Mouse (Mus musculus) MEL (cell line): ENCODE measurements around the gene Usf1. TPM values are rescaled to one million over a fixed set of nuclear protein-coding genes. Genes with fewer than 3 reads are reported as not detected.

ENCODE experiments used
- DNase-seq: peaks from one replicate; pipeline ENCODE4 v3.0.0; 2011; ENCODE audit warnings: low read depth, low spot score
- H3K27ac ChIP-seq: 2 replicates; pipeline ENCODE4 v1.5.1; 2012; ENCODE audit warnings: low read depth, mild to moderate bottlenecking, control low read depth, low read length, moderate library complexity; ENCODE audit not compliant: control insufficient read depth
- H3K27me3 ChIP-seq, 2 experiments: fragments of 150-350 bp in 1 of 2; sonication (generic) in 1 of 2; 2 replicates each; pipeline ENCODE4 v1.6.1; 2012; ENCODE audit warnings: low read length in 2 of 2, mild to moderate bottlenecking in 2 of 2, improper control_type of control experiment in 1 of 2, moderate library complexity in 1 of 2; ENCODE audit not compliant: insufficient read depth in 2 of 2, control insufficient read depth in 1 of 2
- H3K36me3 ChIP-seq, 2 experiments: 2 replicates each; pipeline ENCODE4 v1.6.1; 2012 to 2014; ENCODE audit warnings: low read length in 2 of 2, improper control_type of control experiment in 1 of 2, inconsistent platforms in 1 of 2, mild to moderate bottlenecking in 1 of 2; ENCODE audit not compliant: insufficient read depth in 2 of 2, control insufficient read depth in 1 of 2
- H3K4me1 ChIP-seq, 2 experiments: fragments of 150-350 bp in 1 of 2; sonication (generic) in 1 of 2; 2 replicates each; pipeline ENCODE4 v1.6.1; 2012; ENCODE audit warnings: low read length in 2 of 2, improper control_type of control experiment in 1 of 2, mild to moderate bottlenecking in 1 of 2; ENCODE audit not compliant: insufficient read depth in 2 of 2, control insufficient read depth in 1 of 2
- H3K4me3 ChIP-seq, 2 experiments: fragments of 150-350 bp in 1 of 2; sonication (generic) in 1 of 2; 2 replicates each; pipeline ENCODE4 v1.5.1; 2012; ENCODE audit warnings: low read depth in 2 of 2, low read length in 2 of 2, mild to moderate bottlenecking in 2 of 2, moderate library complexity in 2 of 2, control low read depth in 1 of 2, improper control_type of control experiment in 1 of 2; ENCODE audit not compliant: control insufficient read depth in 1 of 2, insufficient read depth in 1 of 2
- H3K79me2 ChIP-seq: 2 replicates; pipeline ENCODE4 v1.6.1; 2012; ENCODE audit warnings: mild to moderate bottlenecking, low read length, moderate library complexity; ENCODE audit not compliant: control insufficient read depth, poor library complexity, insufficient read depth
- H3K9ac ChIP-seq: 2 replicates; pipeline ENCODE4 v1.6.1; 2012; ENCODE audit warnings: low read depth, mild to moderate bottlenecking, control low read depth, low read length, moderate library complexity; ENCODE audit not compliant: control insufficient read depth, poor library complexity, severe bottlenecking
- H3K9me3 ChIP-seq: fragments of 150-350 bp; sonication (generic); replicated peaks from 2 replicates; pipeline ENCODE4 v1.6.1; 2012; ENCODE audit warnings: mild to moderate bottlenecking, low read length, improper control_type of control experiment, moderate library complexity; ENCODE audit not compliant: insufficient read depth
- BHLHE40 ChIP-seq: IDR thresholded peaks from 2 replicates; pipeline ENCODE4 v1.6.1; 2012; ENCODE audit warnings: low read depth, mild to moderate bottlenecking, inconsistent platforms, low read length, improper control_type of control experiment, borderline replicate concordance
- CHD1 ChIP-seq: IDR thresholded peaks from 2 replicates; pipeline ENCODE4 v1.6.1; 2012; ENCODE audit warnings: low read depth, mild to moderate bottlenecking, inconsistent platforms, low read length, improper control_type of control experiment
- ELF1 ChIP-seq: IDR thresholded peaks from 2 replicates; pipeline ENCODE4 v1.6.1; 2014; ENCODE audit warnings: low read depth, mild to moderate bottlenecking, inconsistent platforms, low read length, improper control_type of control experiment, moderate library complexity
- HCFC1 ChIP-seq: IDR thresholded peaks from 2 replicates; pipeline ENCODE4 v1.6.1; 2012; ENCODE audit warnings: low read depth, mild to moderate bottlenecking, inconsistent platforms, low read length, improper control_type of control experiment, moderate library complexity
- MAFK ChIP-seq: IDR thresholded peaks from 2 replicates; pipeline ENCODE4 v1.6.1; 2011; ENCODE audit warnings: low read depth, mild to moderate bottlenecking, low read length, improper control_type of control experiment, borderline replicate concordance
- MXI1 ChIP-seq: IDR thresholded peaks from 2 replicates; pipeline ENCODE4 v1.6.1; 2011; ENCODE audit warnings: mild to moderate bottlenecking, low read depth, low read length, improper control_type of control experiment
- MYB ChIP-seq: IDR thresholded peaks from 2 replicates; pipeline ENCODE4 v1.6.1; 2011; ENCODE audit warnings: mild to moderate bottlenecking, low read depth, low read length, improper control_type of control experiment
- POLR2AphosphoS5 ChIP-seq: IDR thresholded peaks from 2 replicates; pipeline ENCODE4 v1.6.1; 2012; ENCODE audit warnings: low read depth, borderline replicate concordance, mild to moderate bottlenecking, inconsistent platforms, low read length, moderate library complexity, mixed read lengths
- RCOR1 ChIP-seq: IDR thresholded peaks from 2 replicates; pipeline ENCODE4 v1.6.1; 2012; ENCODE audit warnings: low read depth, mild to moderate bottlenecking, inconsistent platforms, low read length, improper control_type of control experiment
- SMC3 ChIP-seq: IDR thresholded peaks from 2 replicates; pipeline ENCODE4 v1.6.1; 2011; ENCODE audit warnings: low read depth, low read length, improper control_type of control experiment
- TAL1 ChIP-seq: IDR thresholded peaks from 2 replicates; pipeline ENCODE4 v1.6.1; 2012; ENCODE audit warnings: mild to moderate bottlenecking, inconsistent platforms, low read length, moderate library complexity, mixed read lengths
- USF2 ChIP-seq, 2 experiments: IDR thresholded peaks; 2 replicates each; pipeline ENCODE4 v1.6.1; 2011 to 2012; ENCODE audit warnings: improper control_type of control experiment in 2 of 2, low read length in 2 of 2, borderline replicate concordance in 1 of 2, inconsistent platforms in 1 of 2, low read depth in 1 of 2, mild to moderate bottlenecking in 1 of 2; ENCODE audit not compliant: insufficient read depth in 1 of 2
- ZKSCAN1 ChIP-seq: IDR thresholded peaks from 2 replicates; pipeline ENCODE4 v1.6.1; 2012; ENCODE audit warnings: low read depth, mild to moderate bottlenecking, inconsistent platforms, low read length, improper control_type of control experiment, moderate library complexity
- ZMIZ1 ChIP-seq: IDR thresholded peaks from 2 replicates; pipeline ENCODE4 v1.6.1; 2012; ENCODE audit warnings: low read depth, mild to moderate bottlenecking, inconsistent platforms, low read length, improper control_type of control experiment, moderate library complexity
- ZNF384 ChIP-seq: IDR thresholded peaks from 2 replicates; pipeline ENCODE4 v1.6.1; 2012; ENCODE audit warnings: low read depth, mild to moderate bottlenecking, inconsistent platforms, low read length, improper control_type of control experiment
- polyA plus RNA-seq, 2 experiments: library from polyadenylated mRNA; stranded (reverse) in 1 of 2; unstranded in 1 of 2; fragments of >175 nt in 1 of 2; fragments of >200 nt in 1 of 2; gene quantifications; 2 replicates each; pipeline versions ENCODE4 v1.2.1 to v1.2.4; 2012; ENCODE audit warnings: low replicate concordance in 2 of 2, low read depth in 1 of 2; ENCODE audit not compliant: insufficient read length in 2 of 2, insufficient read depth in 1 of 2, missing spikeins in 1 of 2
- total RNA-seq: library from RNA; depleted of rRNA; stranded (reverse); fragments of 300-350 nt; gene quantifications from 2 replicates; pipeline ENCODE4 v1.2.3, GENCODE M21; 2012

The Usf1 gene
- total and polyA plus RNA-seq, 3 experiments: 55.0 to 56.0 TPM; not detected in 1

- no peak for DNase-seq
- H3K27ac ChIP-seq: no peak overlapping the region
- peaks cover 0 to 3% of the 10 kb centered on the region in 2 experiments; a peak in 2 of 4 replicates for H3K36me3 ChIP-seq
- H3K9me3 ChIP-seq: no peaks in the 10 kb centered on the region
- H3K79me2 ChIP-seq: no peaks in the 10 kb centered on the region
- no peak overlapping the region for H3K9ac ChIP-seq
- TF ChIP-seq SMC3 (no peak), TAL1 (no peak), ZNF384 (no peak), CHD1 (no peak)
- H3K27me3 ChIP-seq: no peaks in the 10 kb centered on the region
- no peak overlapping the region for H3K4me3 ChIP-seq
- H3K4me1 ChIP-seq: peaks cover 2 to 3% of the 10 kb centered on the region in 2 experiments; a peak in 2 of 4 replicates
Observed at GRCm38 (mm10) chr1:171372880-171373279, 38.2 kb upstream of the Usf1 start.

DNA sequence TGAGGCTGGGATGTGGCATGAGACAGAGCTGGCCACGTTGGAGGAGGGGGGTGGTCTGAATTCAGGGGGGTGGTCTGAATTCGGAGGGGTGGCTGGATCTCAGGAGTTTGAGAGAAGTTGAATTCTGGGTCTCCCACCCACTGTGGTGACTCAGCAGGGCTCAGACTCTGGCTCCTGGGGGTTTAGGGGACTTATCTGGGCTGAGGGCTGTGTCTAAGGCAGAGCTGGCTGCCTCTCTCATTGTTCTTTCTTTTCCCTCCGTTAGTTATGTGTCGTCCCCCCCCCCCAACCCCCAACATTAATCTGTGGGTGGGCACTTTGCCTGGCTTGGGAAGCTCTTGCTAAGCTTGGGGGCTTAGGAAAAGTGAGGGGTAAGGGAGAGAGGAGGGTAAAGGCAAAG is 37.2 kb upstream of the Usf1 start:
- DNase-seq: peak; percentile 59
- TF ChIP-seq MYB (no peak), MXI1 (no peak), MAFK (no peak), POLR2AphosphoS5 (no peak), ZKSCAN1 (no peak), BHLHE40 (no peak)
- TF ChIP-seq, all 39 proteins: peak for 0
- Histone ChIP-seq H3K4me1 (peaks cover 2 to 9% of the 10 kb centered on the region in 2 experiments; a peak in 2 of 4 replicates), H3K36me3 (peaks cover 0 to 3% of the 10 kb centered on the region in 2 experiments; a peak in 2 of 4 replicates), H3K9ac (peak overlapping the region; percentile 65), H3K4me3 (peak overlapping the region; percentile 41 to 47; a peak in 3 of 4 replicates), H3K27me3 (no peaks in the 10 kb centered on the region), H3K79me2 (no peaks in the 10 kb centered on the region), H3K9me3 (no peaks in the 10 kb centered on the region), H3K27ac (peak overlapping the region; percentile 18; the same call in 1 of the 2 replicates)

DNA sequence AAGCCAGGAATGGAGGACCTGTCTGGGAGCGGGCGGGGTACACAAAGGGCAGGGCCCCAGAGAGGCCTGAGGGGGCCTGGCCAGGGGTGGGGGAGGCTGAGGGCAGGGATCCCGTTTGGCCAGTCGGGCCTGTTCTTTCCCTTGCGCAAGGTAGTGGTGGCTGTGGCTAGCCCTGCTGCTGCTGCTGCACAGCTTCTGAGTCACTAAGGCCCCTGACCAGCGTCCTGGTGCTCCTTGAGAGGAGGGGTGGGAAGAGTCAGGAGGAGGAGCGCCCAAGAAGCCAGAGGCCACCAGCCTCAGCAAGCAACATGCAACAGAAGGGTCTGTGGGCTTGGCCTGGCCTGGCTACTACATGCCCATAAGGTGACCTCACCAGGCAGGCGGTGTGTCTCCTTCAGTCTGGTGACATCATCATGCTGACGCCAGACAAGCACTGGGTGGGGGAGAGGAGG is 35.4 kb upstream of the Usf1 start:
- H3K4me1 ChIP-seq: peaks cover 2 to 19% of the 10 kb centered on the region in 2 experiments; a peak in 3 of 4 replicates
- no peak for DNase-seq
- H3K36me3 ChIP-seq: peaks cover 0 to 6% of the 10 kb centered on the region in 2 experiments; a peak in 2 of 4 replicates
- H3K27ac ChIP-seq: no peak overlapping the region
- no peaks in the 10 kb centered on the region for H3K9me3 ChIP-seq
- TF ChIP-seq ELF1: no peak
- TF ChIP-seq BHLHE40: no peak
- TF ChIP-seq USF2 (IDR thresholded peaks at IDR 0.05; ENCODE audit: borderline replicate concordance in 1 of 2, insufficient read depth in 1 of 2, low read depth in 1 of 2, low read length in 2 of 2): no peak
- no peak for TF ChIP-seq CHD1
- TF ChIP-seq HCFC1: no peak
- no peak for TF ChIP-seq ZMIZ1
- no peak for TF ChIP-seq SMC3
- no peak for TF ChIP-seq RCOR1
- no peak overlapping the region for H3K4me3 ChIP-seq
- H3K9ac ChIP-seq: no peak overlapping the region
- H3K79me2 ChIP-seq: no peaks in the 10 kb centered on the region
- H3K27me3 ChIP-seq: no peaks in the 10 kb centered on the region
